Mouse (Mus musculus) NIH3T3 (cell line): ENCODE measurements around the gene Gm20683.
A peak's percentile ranks its signal among the peaks of the same experiment; 100 is the strongest.
"Not testable (repeated sequence)": the region's sequence is repeated elsewhere in the genome, so short reads cannot be mapped to it uniquely, and the experiment has no call there.

Experiments used
- DNase-seq: peaks from one replicate; pipeline ENCODE4 v3.0.0-alpha.2; 2012; ENCODE audit warnings: low read depth

The Gm20683 gene

DNA sequence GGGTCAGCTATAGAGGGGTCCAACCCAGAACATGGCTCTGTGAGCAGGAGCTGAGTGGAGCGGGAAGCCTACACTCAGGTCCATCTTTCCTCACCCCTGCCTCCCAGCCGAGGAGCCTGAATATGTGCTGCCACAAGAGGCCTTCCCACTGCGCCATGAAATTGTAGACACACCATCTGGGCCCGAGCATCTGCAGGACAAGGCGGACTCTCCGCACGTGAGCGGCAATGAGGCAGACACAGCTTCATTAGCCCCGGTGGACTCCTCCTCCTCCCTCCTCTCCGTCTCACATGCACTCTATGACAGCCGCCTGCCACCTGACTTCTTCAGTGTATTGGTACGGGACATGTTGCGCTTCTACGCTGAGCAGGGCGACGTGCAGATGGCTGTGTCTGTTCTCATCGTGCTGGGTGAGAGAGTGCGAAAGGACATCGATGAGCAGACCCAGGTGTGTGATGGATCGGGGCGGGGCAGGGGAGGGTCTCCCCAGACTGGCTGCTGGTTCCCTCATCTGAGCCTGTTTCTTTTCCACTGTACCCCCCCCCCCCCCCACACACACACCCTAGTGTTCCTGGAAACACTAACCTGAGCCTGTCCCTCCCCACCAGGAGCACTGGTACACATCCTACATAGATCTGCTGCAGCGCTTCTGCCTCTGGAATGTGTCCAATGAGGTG, 13.9 kb downstream of the Gm20683 start:
- no peak for DNase-seq

- no peak for DNase-seq
Measured at GRCm38 (mm10) chr17:25827011-25827410, 14.6 kb downstream of the Gm20683 start.

DNA sequence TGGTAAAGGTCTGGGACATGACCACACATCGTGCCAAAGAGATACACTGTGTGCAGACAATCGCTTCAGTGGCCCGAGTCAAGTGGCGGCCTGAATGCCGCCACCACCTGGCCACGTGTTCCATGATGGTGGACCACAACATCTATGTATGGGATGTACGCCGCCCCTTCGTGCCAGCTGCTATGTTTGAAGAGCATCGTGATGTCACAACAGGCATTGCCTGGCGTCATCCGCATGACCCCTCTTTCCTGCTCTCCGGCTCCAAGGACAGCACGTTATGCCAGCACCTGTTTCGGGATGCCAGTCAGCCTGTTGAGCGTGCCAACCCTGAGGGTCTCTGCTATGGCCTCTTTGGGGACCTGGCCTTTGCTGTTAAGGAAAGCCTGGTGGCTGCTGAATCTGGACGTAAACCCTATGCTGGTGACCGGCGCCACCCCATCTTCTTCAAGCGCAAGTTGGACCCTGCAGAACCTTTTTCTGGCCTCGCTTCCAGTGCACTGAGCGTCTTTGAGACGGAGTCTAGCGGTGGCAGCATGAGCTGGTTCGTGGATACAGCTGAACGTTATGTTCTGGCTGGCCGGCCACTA, 15.5 kb downstream of the Gm20683 start:
- DNase-seq, result no peak

DNA sequence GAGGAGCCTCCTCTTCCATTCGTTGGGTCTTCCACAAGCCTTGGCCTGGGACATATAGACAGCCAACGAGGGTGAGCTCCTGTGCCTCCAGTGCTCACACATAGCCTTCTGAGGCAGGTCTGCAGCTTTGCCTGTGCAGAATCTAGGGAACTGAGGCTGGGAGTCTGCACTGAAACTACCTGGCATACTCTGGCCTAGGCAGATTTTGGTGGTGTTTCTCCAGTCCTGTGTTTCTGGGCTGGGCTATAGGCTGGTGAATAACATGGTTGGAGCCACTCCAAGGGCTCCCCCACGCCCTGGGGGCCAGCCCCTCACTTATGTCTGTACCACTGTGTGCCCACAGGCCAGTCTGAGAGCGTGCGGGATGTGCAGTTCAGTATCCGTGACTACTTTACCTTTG, 16.3 kb downstream of the Gm20683 start:
- no peak for DNase-seq

DNA sequence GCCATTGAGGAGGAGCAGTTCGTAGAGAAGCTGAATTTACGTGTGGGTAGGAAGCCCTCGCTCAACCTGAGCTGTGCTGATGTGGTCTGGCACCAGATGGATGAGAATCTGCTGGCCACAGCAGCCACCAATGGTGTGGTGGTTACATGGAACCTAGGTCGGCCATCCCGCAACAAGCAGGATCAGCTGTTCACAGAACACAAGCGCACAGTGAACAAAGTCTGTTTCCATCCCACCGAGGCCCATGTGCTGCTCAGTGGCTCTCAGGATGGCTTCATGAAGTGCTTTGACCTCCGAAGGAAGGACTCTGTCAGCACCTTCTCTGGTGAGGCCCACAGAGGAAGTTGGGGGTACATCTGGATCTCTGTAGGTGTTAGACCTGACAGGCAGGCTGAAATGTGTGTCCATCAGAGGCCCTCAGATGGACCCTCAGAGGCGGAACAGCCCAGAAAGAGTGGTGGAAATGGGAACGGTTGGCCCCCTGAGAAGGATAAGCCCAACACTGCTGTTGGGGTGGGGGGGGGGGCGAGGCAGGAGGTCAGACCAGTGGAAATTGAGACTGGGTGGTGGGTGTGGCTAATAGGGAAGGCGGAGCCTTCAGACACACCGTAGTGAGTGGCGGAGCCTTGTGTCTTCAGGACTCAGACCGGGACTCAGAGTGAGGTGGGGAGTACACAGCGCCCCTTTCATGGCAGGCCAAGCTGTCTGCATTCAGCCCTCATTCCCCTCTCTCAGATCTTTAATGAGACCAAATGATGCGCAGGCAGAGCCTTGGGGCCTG, 17.0 kb downstream of the Gm20683 start:
- no peak for DNase-seq

- DNase-seq, result peak; percentile 93
Measured at GRCm38 (mm10) chr17:25823452-25823851, 18.1 kb downstream of the Gm20683 start, which contains the start of gene Wdr24. Gene Wdr24, plus strand, starts transcription at chr17:25823627.

DNA sequence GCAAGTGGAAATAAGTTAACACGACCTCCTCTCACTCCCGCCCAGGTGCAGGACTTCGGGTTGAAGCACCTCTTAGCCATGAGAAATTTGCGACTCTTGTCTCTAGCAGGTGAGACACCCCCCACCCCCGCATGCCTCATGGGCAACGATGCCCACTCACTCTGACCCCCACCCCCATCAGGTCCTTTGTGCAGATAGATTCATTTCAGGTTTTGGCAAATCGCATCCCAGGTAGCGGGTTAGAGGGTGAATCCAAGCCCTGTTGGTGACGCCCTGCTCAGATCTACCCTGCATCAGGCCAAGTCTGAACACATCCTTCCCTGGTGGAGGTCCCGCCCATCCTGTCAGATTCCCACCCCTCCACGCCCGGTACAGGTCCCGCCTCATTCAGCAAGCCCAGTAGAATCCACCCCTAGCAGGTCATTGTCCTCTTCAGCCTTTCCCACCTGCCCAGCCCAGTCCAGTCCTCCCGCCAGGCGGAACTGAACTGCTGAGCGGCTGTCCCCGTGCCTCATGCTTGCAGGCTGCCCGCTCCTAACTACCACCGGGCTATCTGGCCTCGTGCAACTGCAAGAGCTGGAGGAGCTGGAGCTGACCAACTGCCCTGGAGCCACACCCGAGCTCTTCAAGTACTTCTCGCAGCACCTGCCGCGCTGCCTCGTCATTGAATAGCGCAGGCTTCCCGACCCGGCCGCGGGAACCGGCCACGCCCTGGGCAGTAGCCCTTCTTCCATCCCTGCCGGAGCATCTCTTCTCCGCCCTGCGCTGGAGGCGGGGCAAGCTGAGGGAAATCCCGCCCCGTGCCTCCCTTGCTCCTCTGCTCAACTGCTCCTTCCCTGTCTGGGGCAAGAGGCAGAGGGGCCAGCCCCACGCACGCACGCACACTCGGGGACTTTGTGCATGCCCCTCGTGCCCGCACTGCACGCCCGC, 22.4 kb downstream of the Gm20683 start:
- DNase-seq, result no peak

- DNase-seq, result no peak
Measured at GRCm38 (mm10) chr17:25817662-25818061, 23.9 kb downstream of the Gm20683 start.

DNA sequence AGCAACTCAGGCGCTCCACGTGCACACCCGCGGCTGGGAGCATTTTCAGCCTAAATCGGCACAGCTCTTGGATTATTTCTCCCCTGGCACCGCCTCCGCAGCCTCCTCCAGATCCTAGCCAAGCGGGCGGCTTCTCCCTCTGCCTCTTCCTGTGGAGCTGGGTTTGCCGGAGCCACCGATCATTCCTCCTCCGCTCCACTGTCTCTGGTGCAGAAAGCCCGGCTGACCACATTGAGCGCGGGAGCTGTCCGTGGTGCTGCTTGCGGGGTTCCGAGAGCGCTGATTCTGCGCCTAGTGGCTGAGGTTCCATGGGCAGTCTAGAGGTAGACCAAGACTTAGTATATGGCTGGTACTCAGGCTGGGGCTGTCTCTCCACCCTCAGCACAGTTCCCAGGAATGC, 28.1 kb downstream of the Gm20683 start:
- DNase-seq, result peak; percentile 94

DNA sequence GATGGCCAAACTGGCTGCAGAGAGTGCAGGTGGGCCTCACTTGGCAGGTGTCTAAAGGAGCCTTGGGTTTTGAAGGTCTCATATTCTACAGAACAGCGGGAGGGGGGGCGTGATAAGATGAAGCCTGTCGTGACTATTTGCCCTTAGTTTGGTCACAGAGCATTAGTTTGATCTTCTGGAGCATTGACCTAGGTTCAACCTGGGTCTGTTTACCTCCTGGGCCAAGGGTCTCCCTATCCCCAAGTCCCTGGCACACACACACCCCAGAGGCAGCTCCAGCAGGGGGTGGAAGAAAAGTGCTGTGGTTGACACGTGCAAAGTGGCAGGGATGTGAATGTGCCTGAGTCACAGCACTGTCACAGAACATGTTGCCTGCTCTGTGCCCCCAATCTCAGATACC, 30.7 kb downstream of the Gm20683 start:
- no peak for DNase-seq

- DNase-seq, result no peak
Measured at GRCm38 (mm10) chr17:25809606-25810340, 31.8 kb downstream of the Gm20683 start.

GRCm38 (mm10) chr17:25808789-25809605, 32.6 kb downstream of the Gm20683 start, which contains the start of gene Fbxl16:
Gene Fbxl16, plus strand, starts transcription at chr17:25809085.
- DNase-seq, result peak; percentile 93

DNA sequence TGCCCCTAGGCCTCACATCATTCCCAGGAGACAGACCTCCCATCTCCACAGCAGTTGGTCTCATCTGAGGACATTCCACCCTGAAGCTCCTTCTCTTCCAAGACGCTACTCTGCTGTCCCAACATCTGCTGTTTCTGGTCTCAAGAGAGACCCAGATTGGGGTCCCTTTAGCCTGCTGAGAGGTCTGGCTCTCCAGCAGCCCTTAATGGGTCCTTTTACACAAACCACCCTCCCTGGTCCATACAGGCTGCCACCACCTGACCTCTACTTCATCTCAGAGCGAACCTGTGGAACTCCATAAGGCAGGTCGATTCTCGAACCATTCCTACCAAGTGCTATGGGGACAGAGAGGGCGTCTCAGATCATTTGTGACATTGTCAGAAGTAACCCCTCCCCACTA, 33.5 kb downstream of the Gm20683 start:
- DNase-seq, result no peak

DNA sequence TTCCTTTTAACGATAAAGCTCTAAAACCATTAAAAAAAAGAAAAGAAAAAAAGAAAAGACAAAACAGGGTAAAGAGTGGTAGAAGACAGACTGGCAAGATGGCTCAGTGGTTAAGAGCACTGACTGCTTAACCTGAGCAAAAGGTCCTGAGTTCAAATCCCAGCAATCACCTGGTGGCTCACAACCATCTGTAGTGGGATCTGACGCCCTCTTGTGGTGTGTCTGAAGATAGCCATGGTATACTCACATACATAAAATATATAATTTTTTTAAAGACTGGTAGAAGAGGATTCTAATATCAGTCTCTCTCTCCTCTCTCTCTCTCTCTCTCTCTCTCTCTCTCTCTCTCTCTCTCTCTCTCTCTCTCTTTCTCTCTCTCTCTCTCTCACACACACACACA, 34.1 kb downstream of the Gm20683 start:
- not testable (repeated sequence) for DNase-seq

- no peak for DNase-seq
Measured at GRCm38 (mm10) chr17:25806507-25806906, 35.1 kb downstream of the Gm20683 start.

DNA sequence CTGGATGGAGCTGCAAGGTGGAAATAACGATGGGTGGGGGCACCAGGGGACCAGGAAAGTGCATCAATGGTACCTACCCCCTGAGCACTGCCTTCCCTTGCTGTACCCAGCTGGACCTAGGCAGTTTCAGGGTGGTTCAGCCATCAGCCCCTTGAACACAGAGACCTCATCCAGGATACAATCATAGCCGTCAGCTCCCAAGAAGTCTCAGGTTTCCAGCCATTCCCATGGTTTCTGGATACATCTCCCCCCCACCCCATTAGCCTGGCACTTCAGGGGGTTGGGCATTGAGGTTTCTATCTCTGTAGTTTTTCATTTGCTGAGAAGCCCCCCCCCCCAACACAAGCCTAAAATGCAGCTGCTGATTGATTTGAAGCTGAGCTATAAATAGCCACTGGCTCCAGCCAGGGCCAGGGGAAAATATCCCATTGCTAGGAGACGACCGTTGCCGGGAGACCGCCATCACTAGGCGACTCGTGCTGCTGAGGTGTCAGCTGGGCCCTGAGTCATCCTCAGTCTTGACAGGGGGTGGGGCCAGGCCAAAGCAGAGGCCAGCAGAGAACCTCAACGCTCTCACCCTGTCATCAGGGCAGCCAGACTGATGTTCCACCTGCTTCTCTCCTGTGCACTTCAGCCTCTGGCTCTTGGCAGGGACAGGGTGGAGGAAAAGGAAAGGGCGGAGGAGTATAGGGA, 38.6 kb downstream of the Gm20683 start:
- peak; percentile 93 for DNase-seq

- peak; percentile 85 for DNase-seq
Measured at GRCm38 (mm10) chr17:25801029-25801428, 40.5 kb downstream of the Gm20683 start.

DNA sequence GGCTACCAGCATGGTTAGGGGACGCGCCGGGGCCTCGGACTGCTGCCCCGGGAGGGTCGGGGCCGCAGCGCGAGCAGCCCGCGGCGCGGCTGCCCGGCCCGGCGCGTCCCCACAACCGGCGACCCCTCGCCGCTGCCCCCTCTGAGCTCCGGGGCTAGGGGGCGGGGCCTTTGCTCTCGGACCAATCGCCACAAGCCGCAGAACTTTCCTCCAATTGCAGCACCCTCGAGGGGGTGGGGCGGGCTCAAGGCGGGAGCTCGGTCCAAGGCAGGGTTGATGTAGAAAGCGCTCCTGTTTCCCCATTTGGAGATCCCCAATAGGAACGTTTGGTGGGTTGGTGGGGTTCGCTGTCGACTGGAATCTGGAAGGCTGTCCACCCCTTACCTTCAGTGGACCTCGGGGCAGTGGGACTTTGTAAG, 44.6 kb downstream of the Gm20683 start, which contains the start of gene Metrn:
Metrn (minus strand) TSS at position 186 of the 419 bp plus-strand sequence.
- peak; percentile 90 for DNase-seq

- peak; percentile 35 for DNase-seq
Measured at GRCm38 (mm10) chr17:25796211-25796771, 45.3 kb downstream of the Gm20683 start.
